Mouse (Mus musculus): ENCODE data around the gene Ttc23. TPM values are rescaled to one million over a fixed set of nuclear protein-coding genes. Genes with fewer than 3 reads are reported as not detected.
A peak's percentile ranks its signal among the peaks of the same experiment; 100 is the strongest.

Gene Ttc23
- polyA plus RNA-seq, 1 experiment from 2014 or later, result 27.5 TPM

- Histone ChIP-seq H3K9me3 (ENCODE audit: control insufficient read depth, low read length) (no peaks in the 10 kb centered on the region), H3K27me3 (replicated peaks; ENCODE audit: control insufficient read depth, insufficient read depth, low read length) (no peaks in the 10 kb centered on the region), H3K4me1 (replicated peaks; ENCODE audit: control insufficient read depth, insufficient read depth, low read length) (no peaks in the 10 kb centered on the region; the same call in 1 of the 2 replicates), H3K27ac (ENCODE audit: low read depth) (no peak overlapping the region), H3K36me3 (ENCODE audit: control insufficient read depth, insufficient read depth, low read length) (peaks cover 27% of the 10 kb centered on the region), H3K4me3 (ENCODE audit: low read depth, low read length) (no peak overlapping the region), H3K4me2 (ENCODE audit: low read length) (no peak overlapping the region), H3K9ac (ENCODE audit: low read length) (no peak overlapping the region)
- ATAC-seq (replicated peaks; ENCODE audit: low FRiP score, low TSS enrichment, low read depth) (no peak), DNase-seq (ENCODE audit: low spot score) (no peak)
- 92% methylated on average over 4 of the region's 4 CpGs for WGBS
These were observed 81.0 kb downstream of the Ttc23 start for GRCm38 (mm10) chr7:67728203-67728602.

- no peaks in the 10 kb centered on the region; the same call in 1 of the 2 replicates for H3K4me1 ChIP-seq (replicated peaks; ENCODE audit: control insufficient read depth, insufficient read depth, low read length)
- no peaks in the 10 kb centered on the region for H3K9me3 ChIP-seq (ENCODE audit: control insufficient read depth, low read length)
- no peaks in the 10 kb centered on the region for H3K27me3 ChIP-seq (replicated peaks; ENCODE audit: control insufficient read depth, insufficient read depth, low read length)
- ATAC-seq (replicated peaks; ENCODE audit: low FRiP score, low TSS enrichment, low read depth) (no peak), DNase-seq (ENCODE audit: low spot score) (no peak)
- no peak overlapping the region for H3K4me2 ChIP-seq (ENCODE audit: low read length)
- H3K27ac ChIP-seq (ENCODE audit: low read depth), result no peak overlapping the region
- H3K36me3 ChIP-seq (ENCODE audit: control insufficient read depth, insufficient read depth, low read length), result peaks cover 27% of the 10 kb centered on the region
- H3K9ac ChIP-seq (ENCODE audit: low read length), result no peak overlapping the region
- H3K4me3 ChIP-seq (ENCODE audit: low read depth, low read length), result no peak overlapping the region
- WGBS, result 91% methylated on average over 4 of the region's 4 CpGs
These were observed 81.6 kb downstream of the Ttc23 start for GRCm38 (mm10) chr7:67728809-67729208.

DNA sequence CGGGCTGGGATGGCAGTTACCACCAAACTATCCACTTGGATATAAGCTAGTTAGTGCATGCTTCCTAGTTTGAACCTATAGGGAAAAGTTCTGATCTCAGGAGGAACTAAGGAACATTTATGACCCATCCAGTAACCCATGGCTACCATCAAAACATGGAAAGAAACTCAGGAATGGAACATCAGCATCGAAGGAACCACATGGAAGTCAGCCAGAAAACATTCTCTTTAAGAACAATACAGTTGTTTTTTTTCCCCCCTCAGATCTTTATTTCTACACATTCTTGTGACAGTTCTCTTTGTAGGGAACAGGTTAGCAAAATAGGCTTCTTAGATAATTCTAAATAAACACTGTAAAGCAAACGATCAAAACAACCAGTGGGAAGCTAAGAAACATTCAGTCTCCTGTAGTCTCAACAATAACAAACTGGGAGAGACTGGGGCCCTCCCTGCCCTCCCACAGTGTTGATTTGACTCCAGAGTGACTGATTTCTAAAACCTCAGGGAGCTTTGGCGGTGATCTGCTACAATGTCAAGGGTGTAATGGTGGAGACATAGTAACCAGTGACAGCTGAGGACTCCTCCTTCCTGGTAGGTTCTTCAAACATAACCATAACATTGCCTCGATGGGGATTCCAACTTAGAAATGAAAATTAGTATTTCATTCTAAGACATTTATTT, 83.4 kb downstream of the Ttc23 start:
- ATAC-seq (replicated peaks; ENCODE audit: low FRiP score, low TSS enrichment, low read depth) (no peak), DNase-seq (ENCODE audit: low spot score) (no peak)
- H3K36me3 ChIP-seq (ENCODE audit: control insufficient read depth, insufficient read depth, low read length), result peaks cover 17% of the 10 kb centered on the region
- no peak overlapping the region for H3K27ac ChIP-seq (ENCODE audit: low read depth)
- H3K9ac ChIP-seq (ENCODE audit: low read length), result no peak overlapping the region
- H3K4me3 ChIP-seq (ENCODE audit: low read depth, low read length), result no peak overlapping the region
- WGBS, result 55% methylated on average over 5 of the region's 5 CpGs
- H3K27me3 ChIP-seq (replicated peaks; ENCODE audit: control insufficient read depth, insufficient read depth, low read length), result no peaks in the 10 kb centered on the region
- H3K4me2 ChIP-seq (ENCODE audit: low read length), result no peak overlapping the region
- H3K4me1 ChIP-seq (replicated peaks; ENCODE audit: control insufficient read depth, insufficient read depth, low read length), result no peaks in the 10 kb centered on the region; the same call in 1 of the 2 replicates
- H3K9me3 ChIP-seq (ENCODE audit: control insufficient read depth, low read length), result no peaks in the 10 kb centered on the region

- Histone ChIP-seq H3K4me1 (replicated peaks; ENCODE audit: control insufficient read depth, insufficient read depth, low read length) (no peaks in the 10 kb centered on the region; the same call in 1 of the 2 replicates), H3K27ac (ENCODE audit: low read depth) (no peak overlapping the region), H3K4me2 (ENCODE audit: low read length) (no peak overlapping the region), H3K4me3 (ENCODE audit: low read depth, low read length) (no peak overlapping the region), H3K36me3 (ENCODE audit: control insufficient read depth, insufficient read depth, low read length) (0 out of 2 replicates have a peak, but pooled peaks cover 4% of the 10 kb centered on the region), H3K27me3 (replicated peaks; ENCODE audit: control insufficient read depth, insufficient read depth, low read length) (no peaks in the 10 kb centered on the region), H3K9ac (ENCODE audit: low read length) (no peak overlapping the region), H3K9me3 (ENCODE audit: control insufficient read depth, low read length) (no peaks in the 10 kb centered on the region)
- 73% methylated on average over 4 of the region's 4 CpGs for WGBS
- DNase-seq (ENCODE audit: low spot score), result no peak
- no peak for ATAC-seq (replicated peaks; ENCODE audit: low FRiP score, low TSS enrichment, low read depth)
These were observed 85.1 kb downstream of the Ttc23 start for GRCm38 (mm10) chr7:67732276-67732675.

GRCm38 (mm10) chr7:67740382-67740781, 93.2 kb downstream of the Ttc23 start:
- Histone ChIP-seq H3K27me3 (replicated peaks; ENCODE audit: control insufficient read depth, insufficient read depth, low read length) (no peaks in the 10 kb centered on the region), H3K4me1 (replicated peaks; ENCODE audit: control insufficient read depth, insufficient read depth, low read length) (no peaks in the 10 kb centered on the region), H3K9me3 (ENCODE audit: control insufficient read depth, low read length) (no peaks in the 10 kb centered on the region), H3K36me3 (ENCODE audit: control insufficient read depth, insufficient read depth, low read length) (0 out of 2 replicates have a peak, but pooled peaks cover under 1% of the 10 kb centered on the region), H3K4me2 (ENCODE audit: low read length) (no peak overlapping the region), H3K4me3 (ENCODE audit: low read depth, low read length) (no peak overlapping the region), H3K27ac (ENCODE audit: low read depth) (no peak overlapping the region), H3K9ac (ENCODE audit: low read length) (no peak overlapping the region)
- 91% methylated on average over 4 of the region's 4 CpGs for WGBS
- ATAC-seq (replicated peaks; ENCODE audit: low FRiP score, low TSS enrichment, low read depth), result no peak
- no peak for DNase-seq (ENCODE audit: low spot score)

DNA sequence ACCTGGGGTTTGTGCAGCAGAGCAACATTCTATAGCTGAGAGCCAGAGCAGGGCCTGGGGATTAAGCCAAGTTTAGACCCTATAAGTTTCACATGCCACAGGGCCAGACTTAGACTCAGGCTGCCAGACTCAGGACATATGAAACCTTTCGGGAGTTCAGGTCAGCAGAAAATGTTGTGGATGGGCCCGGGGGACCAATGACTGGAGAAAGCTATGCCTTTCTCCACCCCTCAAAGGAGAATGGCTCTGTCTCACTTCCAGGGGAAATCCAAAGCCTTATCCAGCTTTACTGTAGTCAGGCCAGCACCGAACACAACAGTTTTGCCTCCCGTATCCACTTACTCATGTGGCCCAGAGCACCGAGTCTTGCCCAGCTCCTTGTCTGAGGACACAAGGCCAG, 93.6 kb downstream of the Ttc23 start:
- WGBS, result 79% methylated on average over 5 of the region's 5 CpGs
- H3K9me3 ChIP-seq (ENCODE audit: control insufficient read depth, low read length), result no peaks in the 10 kb centered on the region

DNA sequence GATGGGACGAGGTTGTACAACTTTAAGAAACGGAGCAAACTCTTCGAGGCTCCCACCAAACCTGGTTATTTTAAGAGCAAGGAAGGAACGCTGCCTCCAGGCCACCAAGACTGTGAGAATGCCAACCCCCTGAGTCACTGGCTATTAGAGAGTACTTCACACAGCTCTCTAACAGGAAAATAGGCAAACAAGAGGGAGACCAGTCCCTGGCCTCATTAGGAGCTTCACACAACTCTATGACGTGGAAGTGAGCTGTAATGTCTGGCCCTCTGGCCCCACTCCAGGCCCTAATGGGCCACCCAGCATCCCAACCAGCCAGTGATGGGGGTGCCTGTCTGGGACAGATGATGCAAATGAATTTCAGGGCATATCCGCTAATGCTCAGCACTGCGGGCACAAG, 94.5 kb downstream of the Ttc23 start:
- DNase-seq (ENCODE audit: low spot score), result no peak
- no peak overlapping the region for H3K4me3 ChIP-seq (ENCODE audit: low read depth, low read length)
- no peak overlapping the region for H3K27ac ChIP-seq (ENCODE audit: low read depth)
- no peak overlapping the region for H3K9ac ChIP-seq (ENCODE audit: low read length)
- H3K36me3 ChIP-seq (ENCODE audit: control insufficient read depth, insufficient read depth, low read length), result no peaks in the 10 kb centered on the region
- no peaks in the 10 kb centered on the region for H3K9me3 ChIP-seq (ENCODE audit: control insufficient read depth, low read length)
- 66% methylated on average over 7 of the region's 7 CpGs for WGBS
- H3K4me1 ChIP-seq (replicated peaks; ENCODE audit: control insufficient read depth, insufficient read depth, low read length), result no peaks in the 10 kb centered on the region
- H3K4me2 ChIP-seq (ENCODE audit: low read length), result no peak overlapping the region
- ATAC-seq (replicated peaks; ENCODE audit: low FRiP score, low TSS enrichment, low read depth), result no peak
- H3K27me3 ChIP-seq (replicated peaks; ENCODE audit: control insufficient read depth, insufficient read depth, low read length), result no peaks in the 10 kb centered on the region

More for the DNA sequence above, 93.6 kb downstream of the Ttc23 start:
- no peak for ATAC-seq (replicated peaks; ENCODE audit: low FRiP score, low TSS enrichment, low read depth)
- Histone ChIP-seq H3K27me3 (replicated peaks; ENCODE audit: control insufficient read depth, insufficient read depth, low read length) (no peaks in the 10 kb centered on the region), H3K27ac (ENCODE audit: low read depth) (no peak overlapping the region), H3K9ac (ENCODE audit: low read length) (no peak overlapping the region), H3K36me3 (ENCODE audit: control insufficient read depth, insufficient read depth, low read length) (no peaks in the 10 kb centered on the region), H3K4me2 (ENCODE audit: low read length) (no peak overlapping the region), H3K4me1 (replicated peaks; ENCODE audit: control insufficient read depth, insufficient read depth, low read length) (no peaks in the 10 kb centered on the region), H3K4me3 (ENCODE audit: low read depth, low read length) (no peak overlapping the region)
- DNase-seq (ENCODE audit: low spot score), result no peak

DNA sequence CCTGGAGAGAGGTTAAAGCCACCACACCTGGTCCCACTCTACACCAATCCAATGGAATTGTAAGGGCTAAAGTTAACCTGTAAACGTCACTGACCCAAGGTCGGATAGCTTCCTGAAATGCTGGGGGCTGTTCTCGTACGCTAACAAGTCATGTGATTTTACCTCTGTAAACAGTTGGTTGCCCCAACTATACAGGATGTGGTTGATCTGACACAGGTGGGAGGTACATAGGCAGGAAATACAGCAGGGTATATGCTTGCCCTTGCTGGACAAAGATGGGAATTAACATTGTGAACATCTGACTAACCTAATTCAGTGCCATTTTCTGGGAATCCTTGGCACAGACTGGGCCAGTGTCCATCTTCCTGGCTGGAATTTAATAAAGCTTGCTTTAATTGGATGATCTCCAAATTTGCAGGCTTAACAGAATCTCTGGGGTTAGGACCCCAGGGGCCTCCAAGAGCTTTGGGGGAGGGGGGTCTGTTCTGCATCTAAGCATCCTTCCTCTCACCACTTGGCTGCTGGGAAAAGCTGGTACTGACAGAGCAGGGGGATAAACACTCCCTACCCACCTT, 100.6 kb downstream of the Ttc23 start:
- ATAC-seq (replicated peaks; ENCODE audit: low FRiP score, low TSS enrichment, low read depth) (peak; percentile 36; the same call in 1 of the 2 replicates), DNase-seq (ENCODE audit: low spot score) (no peak)
- Histone ChIP-seq H3K27ac (ENCODE audit: low read depth) (no peak overlapping the region), H3K4me2 (ENCODE audit: low read length) (no peak overlapping the region), H3K9me3 (ENCODE audit: control insufficient read depth, low read length) (no peaks in the 10 kb centered on the region), H3K4me3 (ENCODE audit: low read depth, low read length) (no peak overlapping the region), H3K27me3 (replicated peaks; ENCODE audit: control insufficient read depth, insufficient read depth, low read length) (no peaks in the 10 kb centered on the region), H3K36me3 (ENCODE audit: control insufficient read depth, insufficient read depth, low read length) (no peaks in the 10 kb centered on the region), H3K9ac (ENCODE audit: low read length) (no peak overlapping the region), H3K4me1 (replicated peaks; ENCODE audit: control insufficient read depth, insufficient read depth, low read length) (0 out of 2 replicates have a peak, but pooled peaks cover 8% of the 10 kb centered on the region)
- WGBS, result 70% methylated on average over 4 of the region's 4 CpGs

Measured in intestine, embryonic 14.5 days (tissue).